Mouse (Mus musculus): Measurements from ENCODE around the gene Fasl.

DNA sequence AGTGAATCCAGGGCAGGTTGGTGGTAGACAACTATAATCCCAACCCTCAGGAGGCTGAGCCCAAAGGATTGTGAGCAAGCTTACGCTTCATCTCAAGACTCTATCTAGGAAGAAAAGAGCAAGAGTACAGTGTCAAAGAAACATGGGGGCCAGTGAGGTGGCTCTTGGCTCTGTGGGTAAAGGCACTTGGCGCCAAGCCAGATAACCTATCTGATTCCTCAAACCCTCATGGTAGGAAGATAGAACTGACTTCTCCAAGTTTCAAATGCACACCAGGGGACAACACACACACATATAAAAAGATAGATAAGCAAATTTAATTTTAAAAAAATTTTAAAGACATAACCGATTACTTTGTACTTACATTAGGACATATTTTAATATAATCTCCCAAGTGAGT is 52.0 kb downstream of the Fasl start:
- TF ChIP-seq EP300 (IDR thresholded peaks at IDR 0.05; ENCODE audit: low read depth) (no peak), CTCF (IDR thresholded peaks at IDR 0.05; ENCODE audit: low read depth) (no peak)

Measured in heart, postnatal 0 days (tissue).